Mouse (Mus musculus) A20 (cell line): ENCODE results near the gene Ktn1.

Experiments
- DNase-seq: peaks from one replicate; pipeline ENCODE4 v3.0.0-alpha.2; 2011; ENCODE audit warnings: low read depth, low spot score

Ktn1 gene

GRCm38 (mm10) chr14:47664470-47664864 lies 16.2 kb downstream of the Ktn1 start:
- DNase-seq, result no peak

GRCm38 (mm10) chr14:47665061-47665778 lies 17.0 kb downstream of the Ktn1 start:
- DNase-seq, result no peak

- DNase-seq, result no peak
Measured at GRCm38 (mm10) chr14:47668096-47668495, 19.8 kb downstream of the Ktn1 start.

GRCm38 (mm10) chr14:47682886-47683285 lies 34.6 kb downstream of the Ktn1 start:
- no peak for DNase-seq

GRCm38 (mm10) chr14:47684579-47684978 lies 36.3 kb downstream of the Ktn1 start:
- no peak for DNase-seq

GRCm38 (mm10) chr14:47699126-47699525 lies 50.9 kb downstream of the Ktn1 start:
- no peak for DNase-seq

- no peak for DNase-seq
Measured at GRCm38 (mm10) chr14:47709546-47709945, 61.3 kb downstream of the Ktn1 start.

GRCm38 (mm10) chr14:47715771-47716170 lies 67.5 kb downstream of the Ktn1 start:
- no peak for DNase-seq

- no peak for DNase-seq
Measured at GRCm38 (mm10) chr14:47717916-47718606, 69.8 kb downstream of the Ktn1 start.

- no peak for DNase-seq
Measured at GRCm38 (mm10) chr14:47720023-47720422, 71.8 kb downstream of the Ktn1 start.

- no peak for DNase-seq
Measured at GRCm38 (mm10) chr14:47723035-47723434, 74.8 kb downstream of the Ktn1 start.

- DNase-seq, result no peak
Measured at GRCm38 (mm10) chr14:47728594-47728993, 80.3 kb downstream of the Ktn1 start.

- peak; percentile 19 for DNase-seq
Measured at GRCm38 (mm10) chr14:47735354-47735753, 87.1 kb downstream of the Ktn1 start.

GRCm38 (mm10) chr14:47736471-47736870 lies 88.2 kb downstream of the Ktn1 start:
- DNase-seq, result no peak

- DNase-seq, result no peak
Measured at GRCm38 (mm10) chr14:47740316-47740996, 92.2 kb downstream of the Ktn1 start.

GRCm38 (mm10) chr14:47741046-47741445 lies 92.8 kb downstream of the Ktn1 start:
- DNase-seq, result no peak

- DNase-seq, result no peak
Measured at GRCm38 (mm10) chr14:47742674-47743073, 94.4 kb downstream of the Ktn1 start.

- no peak for DNase-seq
Measured at GRCm38 (mm10) chr14:47745086-47745485, 96.8 kb downstream of the Ktn1 start.

GRCm38 (mm10) chr14:47747536-47747935 lies 99.3 kb downstream of the Ktn1 start:
- DNase-seq, result no peak

GRCm38 (mm10) chr14:47748714-47749113 lies 100.5 kb downstream of the Ktn1 start:
- DNase-seq, result no peak

- peak; percentile 64 for DNase-seq
Measured at GRCm38 (mm10) chr14:47751422-47752205, 103.4 kb downstream of the Ktn1 start.

GRCm38 (mm10) chr14:47753561-47753960 lies 105.3 kb downstream of the Ktn1 start:
- DNase-seq, result no peak
